Mouse (Mus musculus): ENCODE results near the gene Rptor. TPM values are rescaled to one million over a fixed set of nuclear protein-coding genes. Genes with fewer than 3 reads are reported as not detected.
A peak's percentile ranks its signal among the peaks of the same experiment; 100 is the strongest.

The Rptor gene
- polyA plus RNA-seq (2015; fragmentation: Nextera tagmentation; extraction: Ambion mirVana), result 10.2 and 10.6 TPM in 2 replicates

DNA sequence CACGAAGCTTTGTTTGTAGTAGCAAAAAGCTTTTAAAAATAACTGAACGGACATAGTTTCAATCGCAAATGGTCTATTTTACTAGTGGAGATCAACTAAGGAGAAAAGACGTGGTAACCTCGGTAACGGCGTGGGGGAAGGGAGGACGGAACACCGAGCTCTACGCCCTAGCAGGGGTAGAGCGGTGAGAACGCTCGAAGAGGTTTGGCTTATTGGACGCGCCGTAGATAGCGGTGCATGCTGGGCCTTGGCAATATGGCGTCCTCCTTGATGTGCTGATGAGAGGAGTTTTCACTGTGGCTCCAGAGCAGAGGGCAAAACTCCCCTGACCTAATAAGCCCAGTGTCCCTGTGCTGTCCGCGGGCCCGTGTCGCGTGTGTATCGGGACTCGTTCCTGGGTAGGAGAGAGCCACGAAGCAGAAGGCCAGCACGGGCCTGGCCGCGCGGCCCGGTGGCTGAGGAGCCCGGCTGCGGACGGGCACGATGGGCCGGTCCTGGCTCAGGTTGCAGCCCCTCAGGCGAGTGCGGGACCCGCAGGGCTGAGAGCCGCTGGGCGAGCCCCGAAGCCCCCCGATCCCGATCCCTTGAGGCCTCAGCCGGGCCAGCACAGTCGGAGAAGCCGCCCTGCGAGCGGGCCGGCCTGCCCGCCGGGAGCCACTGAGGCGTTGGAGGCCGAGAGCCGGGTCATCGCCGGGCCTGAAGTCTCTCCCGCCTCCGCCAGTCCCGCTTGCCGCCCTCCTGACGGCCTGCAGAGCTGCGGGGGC lies at the start of gene Rptor:
Gene Rptor, plus strand, starts transcription at position 143 of the 764 bp plus-strand sequence.
- Histone ChIP-seq H3K4me2 (peak within 1 kb of the TSS; percentile 83), H3K9me3 (no peaks in the 10 kb centered on the region), H3K27me3 (no peaks in the 10 kb centered on the region), H3K9ac (peak within 1 kb of the TSS; percentile 96), H3K4me3 (peak within 1 kb of the TSS; percentile 99), H3K36me3 (peaks cover 7% of the 10 kb centered on the region), H3K4me1 (replicated peaks) (peaks cover 11% of the 10 kb centered on the region), H3K27ac (peak within 1 kb of the TSS; percentile 93)
- under 1% methylated on average over 61 of the region's 63 CpGs for WGBS
- peak; percentile 97 for ATAC-seq (ENCODE audit: low FRiP score)

DNA sequence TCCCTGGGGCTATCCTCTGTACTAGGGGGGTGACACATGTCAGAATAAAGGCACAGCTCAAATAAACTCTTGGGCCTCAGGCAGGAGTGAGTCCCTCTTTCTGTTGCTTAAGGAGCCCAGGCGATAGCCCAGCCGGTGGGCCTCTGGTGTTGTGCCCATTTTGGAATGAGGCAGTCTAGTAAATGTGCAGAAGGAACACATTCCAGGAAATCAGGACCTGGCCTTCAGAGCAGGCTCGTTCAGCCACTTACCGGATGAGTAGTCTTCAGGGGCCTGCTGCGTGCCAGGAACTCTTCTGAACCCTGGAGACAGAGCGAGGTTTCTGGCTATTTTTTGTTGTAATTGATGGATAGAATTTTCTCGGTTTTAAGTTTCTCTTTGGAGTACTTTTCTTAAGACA lies 48.0 kb upstream of the Rptor start:
- H3K4me3 ChIP-seq, result no peak overlapping the region
- H3K9ac ChIP-seq, result no peak overlapping the region
- peaks cover 65% of the 10 kb centered on the region for H3K4me1 ChIP-seq (replicated peaks)
- no peak for ATAC-seq (ENCODE audit: low FRiP score)
- no peaks in the 10 kb centered on the region for H3K36me3 ChIP-seq
- WGBS, result 78% methylated on average over 7 of the region's 7 CpGs
- peaks cover 50% of the 10 kb centered on the region for H3K27me3 ChIP-seq
- no peak overlapping the region for H3K4me2 ChIP-seq
- no peak overlapping the region for H3K27ac ChIP-seq
- H3K9me3 ChIP-seq, result no peaks in the 10 kb centered on the region

DNA sequence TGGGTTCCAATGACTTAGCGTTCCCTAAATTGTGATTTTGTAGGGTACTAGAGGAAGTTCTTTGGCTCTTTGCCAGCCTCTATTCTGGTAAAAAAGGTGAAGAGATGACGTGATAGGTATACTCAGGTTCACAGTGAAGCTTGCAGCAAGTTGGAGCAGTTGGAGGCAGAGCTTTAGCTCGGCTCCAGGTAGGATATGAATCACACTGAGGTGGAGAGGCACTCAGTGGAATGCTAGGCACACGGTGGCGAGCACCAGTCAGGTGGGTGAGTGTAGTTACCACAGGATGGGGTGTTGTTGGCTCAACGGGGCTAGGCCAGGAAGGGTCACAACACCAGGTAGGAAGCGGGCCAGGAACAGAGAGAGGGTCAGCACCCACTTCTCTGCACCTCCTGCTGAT lies 47.5 kb upstream of the Rptor start:
- Histone ChIP-seq H3K9me3 (no peaks in the 10 kb centered on the region), H3K4me1 (replicated peaks) (peaks cover 65% of the 10 kb centered on the region), H3K4me2 (no peak overlapping the region), H3K36me3 (no peaks in the 10 kb centered on the region), H3K27ac (no peak overlapping the region), H3K9ac (no peak overlapping the region), H3K27me3 (peaks cover 50% of the 10 kb centered on the region), H3K4me3 (no peak overlapping the region)
- no peak for ATAC-seq (ENCODE audit: low FRiP score)
- 89% methylated on average over 7 of the region's 7 CpGs for WGBS

DNA sequence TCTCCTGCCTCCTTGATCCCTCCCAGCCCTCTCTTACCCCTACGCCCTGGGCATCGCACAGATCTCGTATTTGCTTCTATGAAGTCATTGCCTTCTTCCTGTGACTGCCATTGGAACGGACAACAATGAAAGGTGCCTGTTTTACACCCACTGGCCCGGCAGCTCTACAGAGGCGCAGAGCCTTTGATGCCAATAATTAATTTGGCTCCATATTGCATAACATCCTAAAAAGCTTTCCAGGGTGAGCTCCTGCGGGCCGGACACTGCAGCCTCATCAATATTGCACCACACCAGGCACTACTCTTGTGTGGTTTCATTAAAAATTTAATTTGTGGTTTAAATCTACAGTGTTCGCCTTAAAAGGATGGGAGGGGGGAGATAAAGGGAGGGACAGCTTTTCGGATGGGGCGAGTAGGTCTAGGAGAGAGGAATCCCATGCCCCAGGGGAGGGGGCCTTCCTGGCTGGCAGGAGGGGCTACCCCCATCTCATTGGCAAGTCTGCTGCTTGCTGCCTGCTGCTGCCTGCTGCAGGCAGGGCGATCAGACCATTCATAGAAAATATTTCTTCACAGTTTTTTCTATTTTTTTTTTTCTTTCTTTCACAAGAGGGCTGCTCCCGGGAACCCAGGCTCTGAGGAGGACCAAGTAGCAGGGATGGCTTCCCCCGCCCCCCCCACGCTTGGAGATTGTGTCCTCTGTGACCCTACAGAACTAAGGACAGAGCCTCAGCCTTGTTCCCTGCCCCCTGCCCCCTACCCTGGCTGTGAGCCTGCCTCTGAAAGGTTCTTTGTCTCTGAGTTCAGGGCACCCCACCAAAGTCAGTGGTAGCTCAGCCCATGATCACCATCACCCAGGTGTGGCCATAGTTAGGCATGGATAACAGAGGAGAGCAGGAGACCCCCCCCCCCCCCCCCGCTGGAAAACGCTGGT lies 44.5 kb upstream of the Rptor start:
- Histone ChIP-seq H3K4me1 (replicated peaks) (peaks cover 47% of the 10 kb centered on the region), H3K9ac (peak overlapping the region; percentile 66), H3K27ac (peak overlapping the region; percentile 95), H3K4me3 (no peak overlapping the region), H3K27me3 (peaks cover 37% of the 10 kb centered on the region), H3K9me3 (no peaks in the 10 kb centered on the region), H3K36me3 (no peaks in the 10 kb centered on the region), H3K4me2 (peak overlapping the region; percentile 32)
- peak; percentile 42 for ATAC-seq (ENCODE audit: low FRiP score)
- WGBS, result 13% methylated on average over 15 of the region's 17 CpGs

DNA sequence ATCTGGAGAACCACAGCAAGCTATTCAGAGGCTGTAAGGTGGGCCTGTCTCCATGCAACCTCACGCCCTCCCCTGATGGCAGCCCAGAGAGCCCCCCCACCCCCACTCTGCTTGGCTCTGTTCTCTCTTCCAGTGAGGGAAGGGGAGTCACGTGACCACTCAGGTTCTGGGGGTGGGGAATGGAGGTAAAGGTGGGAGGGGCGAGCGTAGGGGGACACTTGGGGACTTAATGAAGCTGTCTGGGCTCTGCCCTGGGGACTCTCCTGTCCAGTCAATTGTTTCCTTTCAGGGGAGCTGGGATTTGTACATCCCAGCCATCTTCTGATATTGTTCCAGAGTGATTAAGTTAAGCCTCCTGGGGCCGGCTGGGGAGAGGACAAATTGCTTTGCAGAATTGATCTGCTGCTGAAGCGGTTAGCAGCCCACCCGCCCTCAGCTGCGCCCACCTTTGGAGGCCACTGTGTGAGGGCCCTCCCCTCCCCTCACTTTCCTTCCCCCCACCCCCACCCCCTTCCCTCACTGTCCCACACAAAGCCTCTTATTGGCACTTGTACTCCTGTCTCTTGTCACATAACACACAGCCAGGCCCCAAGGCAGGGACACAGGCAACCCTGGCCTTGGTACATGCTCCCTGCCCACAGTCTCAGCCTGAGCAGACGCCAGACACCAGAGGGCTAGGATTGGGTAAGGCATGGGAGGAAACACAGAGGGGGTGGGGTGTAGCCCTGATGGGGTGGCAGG lies 43.7 kb upstream of the Rptor start:
- peak; percentile 85 for ATAC-seq (ENCODE audit: low FRiP score)
- Histone ChIP-seq H3K27me3 (peaks cover 42% of the 10 kb centered on the region), H3K27ac (peak overlapping the region; percentile 95), H3K36me3 (no peaks in the 10 kb centered on the region), H3K4me1 (replicated peaks) (peaks cover 52% of the 10 kb centered on the region), H3K9me3 (no peaks in the 10 kb centered on the region), H3K4me3 (no peak overlapping the region), H3K9ac (peak overlapping the region; percentile 66; the same call in 1 of the 2 replicates), H3K4me2 (peak overlapping the region; percentile 32)
- 4% methylated on average over 9 of the region's 9 CpGs for WGBS

DNA sequence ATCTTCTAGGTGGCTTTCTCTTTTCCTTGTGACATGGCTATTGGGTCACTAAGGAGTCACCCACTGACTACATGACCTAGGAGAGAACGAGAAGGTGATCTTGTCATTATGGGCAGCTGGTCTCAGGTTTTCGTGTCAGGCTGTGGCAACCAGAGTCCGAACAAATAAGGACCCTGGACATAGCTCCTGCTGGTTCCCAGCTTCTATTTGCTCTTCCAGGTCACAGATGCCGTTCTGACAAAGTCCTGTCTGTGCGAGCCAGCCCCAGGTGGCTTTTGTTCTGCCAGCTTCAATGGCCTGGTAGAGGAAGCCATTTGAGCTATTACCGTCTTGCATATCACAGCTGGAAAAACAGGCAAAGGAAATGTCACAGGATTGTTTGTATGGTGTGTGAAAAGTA lies 40.4 kb upstream of the Rptor start:
- no peak for ATAC-seq (ENCODE audit: low FRiP score)
- Histone ChIP-seq H3K4me1 (replicated peaks) (peaks cover 63% of the 10 kb centered on the region), H3K9me3 (no peaks in the 10 kb centered on the region), H3K4me2 (no peak overlapping the region), H3K36me3 (no peaks in the 10 kb centered on the region), H3K27ac (no peak overlapping the region), H3K9ac (no peak overlapping the region), H3K27me3 (peaks cover 29% of the 10 kb centered on the region), H3K4me3 (no peak overlapping the region)
- WGBS, result 30% methylated on average over 6 of the region's 6 CpGs

DNA sequence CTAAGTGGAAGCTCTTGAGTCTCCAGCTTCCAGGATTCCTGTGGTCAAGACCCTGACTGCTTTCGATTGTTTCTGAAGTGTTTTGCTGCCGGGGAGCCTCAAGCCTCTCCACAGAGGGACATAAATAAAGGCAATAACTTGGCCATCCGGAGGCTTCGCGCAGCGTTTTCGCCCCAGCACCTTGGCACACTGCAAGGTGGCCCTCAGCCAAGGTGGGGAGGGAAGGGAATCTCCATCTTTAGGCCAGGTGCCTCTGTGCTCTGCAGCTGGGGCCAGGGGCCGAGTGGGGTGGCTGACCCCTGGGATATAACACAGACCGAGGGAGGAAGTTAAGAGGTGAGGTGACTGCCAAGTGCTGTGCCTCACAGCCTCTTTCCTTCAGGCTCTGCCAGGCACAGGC lies 39.5 kb upstream of the Rptor start:
- Histone ChIP-seq H3K27ac (no peak overlapping the region), H3K4me1 (replicated peaks) (peaks cover 54% of the 10 kb centered on the region), H3K9me3 (no peaks in the 10 kb centered on the region), H3K27me3 (peaks cover 29% of the 10 kb centered on the region), H3K4me2 (no peak overlapping the region), H3K9ac (no peak overlapping the region), H3K36me3 (no peaks in the 10 kb centered on the region), H3K4me3 (no peak overlapping the region)
- 68% methylated on average over 9 of the region's 9 CpGs for WGBS
- ATAC-seq (ENCODE audit: low FRiP score), result no peak

DNA sequence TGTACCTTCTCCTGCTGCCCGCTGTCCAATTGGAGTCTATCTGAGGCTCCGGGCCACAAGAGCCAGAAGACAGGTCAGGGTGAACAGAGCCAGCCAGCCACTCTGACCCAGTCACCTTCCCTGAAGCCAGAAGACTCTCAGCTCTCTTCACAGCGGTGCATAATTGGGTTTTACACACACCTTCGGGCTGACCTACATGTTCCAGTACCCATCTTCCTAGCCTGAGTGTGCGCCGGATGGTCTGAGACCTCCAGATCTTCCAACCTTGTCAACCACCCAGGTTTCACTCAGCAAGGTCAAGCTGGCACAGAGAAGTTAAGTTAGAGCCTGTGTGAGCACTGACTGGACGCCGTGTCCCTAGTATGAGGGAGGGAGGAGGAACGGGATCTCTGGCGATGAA lies 38.3 kb upstream of the Rptor start:
- Histone ChIP-seq H3K4me3 (no peak overlapping the region), H3K27ac (no peak overlapping the region), H3K27me3 (peaks cover 34% of the 10 kb centered on the region), H3K9me3 (no peaks in the 10 kb centered on the region), H3K4me1 (replicated peaks) (peaks cover 42% of the 10 kb centered on the region), H3K4me2 (no peak overlapping the region), H3K36me3 (no peaks in the 10 kb centered on the region), H3K9ac (no peak overlapping the region)
- 86% methylated on average over 10 of the region's 10 CpGs for WGBS
- ATAC-seq (ENCODE audit: low FRiP score), result no peak

DNA sequence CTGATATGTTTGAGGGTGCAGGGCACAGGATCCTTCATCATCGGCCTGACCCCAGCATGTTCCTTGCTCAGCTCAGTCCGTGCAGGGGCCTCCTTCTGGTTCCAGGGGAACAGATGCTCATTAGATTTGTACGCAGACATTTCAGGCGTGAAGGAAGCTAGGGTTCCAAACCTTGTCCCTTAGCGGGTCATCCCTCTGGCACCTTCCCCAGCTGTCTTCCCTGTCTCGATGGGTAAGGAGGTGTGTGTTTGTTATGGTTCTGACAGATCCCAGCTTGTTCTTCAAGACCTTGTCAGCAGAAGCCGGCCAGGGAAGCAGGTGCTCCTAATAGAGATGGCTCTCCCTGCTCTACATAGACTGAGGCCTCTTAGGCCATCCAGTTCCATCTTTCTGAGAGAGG lies 37.7 kb upstream of the Rptor start:
- Histone ChIP-seq H3K4me3 (no peak overlapping the region), H3K4me2 (no peak overlapping the region), H3K9me3 (no peaks in the 10 kb centered on the region), H3K27me3 (peaks cover 30% of the 10 kb centered on the region), H3K4me1 (replicated peaks) (peaks cover 36% of the 10 kb centered on the region), H3K27ac (peak overlapping the region; percentile 67; the same call in 1 of the 2 replicates), H3K9ac (peak overlapping the region; percentile 36; the same call in 1 of the 2 replicates), H3K36me3 (no peaks in the 10 kb centered on the region)
- ATAC-seq (ENCODE audit: low FRiP score), result no peak
- 48% methylated on average over 7 of the region's 7 CpGs for WGBS

DNA sequence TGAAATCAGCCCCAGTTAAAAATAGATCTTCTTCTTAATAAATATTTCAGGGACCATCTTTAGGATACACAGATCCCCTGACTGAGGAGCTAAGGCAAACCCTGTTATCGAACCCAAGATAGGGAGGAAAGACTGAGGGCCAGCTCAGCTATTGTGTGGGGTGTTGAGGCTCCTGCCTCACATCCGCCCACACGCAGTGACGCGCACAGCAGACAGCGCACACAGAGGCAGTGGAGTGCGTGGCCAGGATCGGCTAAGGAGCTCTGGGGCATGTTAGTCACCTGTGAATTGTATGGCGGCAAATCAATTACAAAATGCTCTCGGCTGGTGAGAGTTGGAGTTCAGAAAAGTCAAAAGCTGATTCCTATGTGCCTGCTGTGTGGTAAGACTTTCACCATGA lies 37.0 kb upstream of the Rptor start:
- Histone ChIP-seq H3K4me3 (no peak overlapping the region), H3K27me3 (peaks cover 29% of the 10 kb centered on the region), H3K4me2 (no peak overlapping the region), H3K9me3 (no peaks in the 10 kb centered on the region), H3K9ac (0 out of 2 replicates have a peak overlapping the region, but pooled peaks have one; percentile 29), H3K36me3 (no peaks in the 10 kb centered on the region), H3K4me1 (replicated peaks) (peaks cover 34% of the 10 kb centered on the region), H3K27ac (peak overlapping the region; percentile 67; the same call in 1 of the 2 replicates)
- WGBS, result 26% methylated on average over 10 of the region's 10 CpGs
- ATAC-seq (ENCODE audit: low FRiP score), result no peak

DNA sequence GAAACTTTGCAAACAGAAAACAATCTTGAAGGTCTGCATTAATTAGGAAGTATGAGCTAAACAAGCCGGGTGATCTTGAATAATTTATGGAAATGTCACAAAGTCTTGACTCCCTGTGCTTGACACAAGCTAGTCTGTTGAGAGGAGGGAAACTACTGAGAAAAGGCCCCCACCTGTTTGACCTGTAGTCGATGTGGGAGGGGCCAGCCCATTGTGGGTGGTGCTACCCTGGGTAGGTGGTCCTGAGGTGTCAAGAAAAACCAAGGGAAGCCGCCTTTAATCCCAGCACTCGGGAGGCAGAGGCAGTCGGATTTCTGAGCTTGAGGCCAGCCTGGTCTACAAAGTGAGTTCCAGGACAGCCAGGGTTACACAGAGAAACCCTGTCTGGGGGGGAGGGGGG lies 36.5 kb upstream of the Rptor start:
- WGBS, result 65% methylated on average over 5 of the region's 5 CpGs
- peaks cover 34% of the 10 kb centered on the region for H3K4me1 ChIP-seq (replicated peaks)
- H3K4me2 ChIP-seq, result no peak overlapping the region
- no peaks in the 10 kb centered on the region for H3K36me3 ChIP-seq
- H3K9ac ChIP-seq, result no peak overlapping the region
- H3K9me3 ChIP-seq, result no peaks in the 10 kb centered on the region
- peaks cover 26% of the 10 kb centered on the region for H3K27me3 ChIP-seq
- ATAC-seq (ENCODE audit: low FRiP score), result no peak
- H3K4me3 ChIP-seq, result no peak overlapping the region
- no peak overlapping the region for H3K27ac ChIP-seq

All from hindbrain, embryonic 13.5 days (tissue).